ENCODE assay signal across 8 mouse cellular contexts in genomic region chr6:57534231-57534610, GRCm38 (mm10). TPM values are rescaled to one million over a fixed set of nuclear protein-coding genes. Genes with fewer than 3 reads are reported as not detected.
A peak's percentile ranks its signal among the peaks of the same experiment; 100 is the strongest.
DNase-seq lines count a peak whose midpoint lies in the region; ATAC-seq and TF ChIP-seq lines count a peak whose summit lies in the region.

No protein-coding gene starts in this region.

- H3K9me3 ChIP-seq in embryonic facial prominence, embryonic 15.5 days (replicated peaks): no peaks in the 10 kb centered on the region
- H3K9me3 ChIP-seq in limb, embryonic 14.5 days (ENCODE audit: control insufficient read depth, low read length): no peaks in the 10 kb centered on the region
- no peaks in the 10 kb centered on the region for H3K9me3 ChIP-seq in midbrain, postnatal 0 days (ENCODE audit: low read length)

- no peaks in the 10 kb centered on the region for H3K27me3 ChIP-seq in embryonic facial prominence, embryonic 15.5 days
- no peaks in the 10 kb centered on the region for H3K27me3 ChIP-seq in limb, embryonic 14.5 days (ENCODE audit: control insufficient read depth, insufficient read depth, low read length)
- no peaks in the 10 kb centered on the region for H3K27me3 ChIP-seq in midbrain, postnatal 0 days (ENCODE audit: insufficient read depth, low read length)

- DNase-seq in heart, adult 11 months: peak; percentile 95
- DNase-seq in heart, postnatal 25 days (ENCODE audit: low spot score): no peak
- DNase-seq in NIH3T3 (ENCODE audit: low read depth): peak; percentile 49
- peak; percentile 28 for DNase-seq in heart, postnatal 4 days
- peak; percentile 5 for DNase-seq in limb, embryonic 14.5 days (ENCODE audit: low spot score)
- peak; percentile 31 for DNase-seq in midbrain, postnatal 0 days (ENCODE audit: low spot score)

- peak overlapping the region; percentile 67 for H3K4me3 ChIP-seq in embryonic facial prominence, embryonic 15.5 days (replicated peaks)
- peak overlapping the region; percentile 60 for H3K4me3 ChIP-seq in limb, embryonic 14.5 days (replicated peaks; ENCODE audit: low read length)
- H3K4me3 ChIP-seq in midbrain, postnatal 0 days (ENCODE audit: low read depth, low read length): peak overlapping the region; percentile 83

- WGBS in embryonic facial prominence, embryonic 15.5 days: 2% methylated on average over 8 of the region's 8 CpGs
- WGBS in limb, embryonic 14.5 days: 3% methylated on average over 8 of the region's 8 CpGs
- 4% methylated on average over 8 of the region's 8 CpGs for WGBS in midbrain, postnatal 0 days

- TF ChIP-seq POLR2A in limb, embryonic 14.5 days (IDR thresholded peaks at IDR 0.05; ENCODE audit: borderline replicate concordance, extremely low read depth, insufficient read depth, insufficient read length): no peak

- no peak for ATAC-seq in embryonic facial prominence, embryonic 15.5 days (ENCODE audit: insufficient number of reproducible peaks, low FRiP score, low TSS enrichment, low read depth)
- no peak for ATAC-seq in limb, embryonic 14.5 days (ENCODE audit: low FRiP score, low read depth)
- no peak for ATAC-seq in midbrain, postnatal 0 days (ENCODE audit: low FRiP score)
- no peak for ATAC-seq in inflammation-experienced regulatory T-cells, adult 6 months

- peak overlapping the region; percentile 53 for H3K9ac ChIP-seq in embryonic facial prominence, embryonic 15.5 days
- H3K9ac ChIP-seq in limb, embryonic 14.5 days (ENCODE audit: low read depth, low read length, severe bottlenecking): peak overlapping the region; percentile 66
- peak overlapping the region; percentile 84 for H3K9ac ChIP-seq in midbrain, postnatal 0 days (replicated peaks; ENCODE audit: low read length, poor library complexity, severe bottlenecking)

- intact Hi-C loops in heart, postnatal 25 days (cut with DNase I): loop anchor here (10.0 kb wide), 1 partner anchor 819 kb away; the partner anchor contains the start of gene Avl9

- H3K27ac ChIP-seq in embryonic facial prominence, embryonic 15.5 days (replicated peaks): peak overlapping the region; percentile 90
- peak overlapping the region; percentile 61; the same call in 1 of the 2 replicates for H3K27ac ChIP-seq in limb, embryonic 14.5 days (replicated peaks; ENCODE audit: low read depth, low read length)
- peak overlapping the region; percentile 77 for H3K27ac ChIP-seq in midbrain, postnatal 0 days (ENCODE audit: low read depth, low read length)

- TF ChIP-seq CTCF in midbrain, postnatal 0 days (IDR thresholded peaks at IDR 0.05): no peak

- H3K4me2 ChIP-seq in embryonic facial prominence, embryonic 15.5 days (replicated peaks): peak overlapping the region; percentile 64
- H3K4me2 ChIP-seq in limb, embryonic 14.5 days (replicated peaks; ENCODE audit: low read depth, low read length, severe bottlenecking): peak overlapping the region; percentile 63
- peak overlapping the region; percentile 76 for H3K4me2 ChIP-seq in midbrain, postnatal 0 days (ENCODE audit: low read depth, low read length, poor library complexity, severe bottlenecking)

- no peaks in the 10 kb centered on the region for H3K36me3 ChIP-seq in embryonic facial prominence, embryonic 15.5 days
- H3K36me3 ChIP-seq in limb, embryonic 14.5 days (ENCODE audit: control insufficient read depth, insufficient read depth, low read length): no peaks in the 10 kb centered on the region
- no peaks in the 10 kb centered on the region for H3K36me3 ChIP-seq in midbrain, postnatal 0 days (ENCODE audit: insufficient read depth, low read length)

- peaks cover 12% of the 10 kb centered on the region; the same call in 1 of the 2 replicates for H3K4me1 ChIP-seq in embryonic facial prominence, embryonic 15.5 days
- H3K4me1 ChIP-seq in limb, embryonic 14.5 days (ENCODE audit: control insufficient read depth, insufficient read depth, low read length): 0 out of 2 replicates have a peak, but pooled peaks cover 10% of the 10 kb centered on the region
- H3K4me1 ChIP-seq in midbrain, postnatal 0 days (ENCODE audit: insufficient read depth, low read length): no peaks in the 10 kb centered on the region

RNA-seq across cellular contexts. Expression of gene Ppm1k, which starts 1.0 kb away (rescaled TPM):
- total RNA-seq in heart, postnatal 25 days (2021): 10 to 100 TPM; 69.6 to 79.6 TPM
- polyA plus RNA-seq in embryonic facial prominence, embryonic 15.5 days (2015; fragmentation: Nextera tagmentation; extraction: Ambion mirVana): 3.6 and 5.0 TPM in 2 replicates
- 10 to 100 TPM; 14.7 to 18.8 TPM for total RNA-seq in heart, postnatal 4 days (2021)
- 4.0 and 4.2 TPM in 2 replicates for polyA plus RNA-seq in limb, embryonic 14.5 days (2012; rRNA removed)
- polyA plus RNA-seq in limb, embryonic 14.5 days (2014; fragmentation: Nextera tagmentation; extraction: Ambion mirVana): 3.4 and 4.7 TPM in 2 replicates
- total RNA-seq in midbrain, postnatal 0 days (2014; rRNA removed): 17.7 and 17.9 TPM in 2 replicates
- polyA plus RNA-seq in midbrain, postnatal 0 days (2015; fragmentation: Nextera tagmentation; extraction: Ambion mirVana): 6.5 and 7.0 TPM in 2 replicates
- polyA plus RNA-seq in inflammation-experienced regulatory T-cells, adult 6 months (2017; shearing (Covaris generic)): 10 to 100 TPM; 12.9 to 22.8 (median 20.5) TPM

RNA-seq across cellular contexts. Expression of gene Herc6, which starts 46.6 kb away (rescaled TPM):
- total RNA-seq in heart, postnatal 25 days (2021): 1 to 10 TPM; 2.2 to 2.5 TPM
- 2.3 and 2.5 TPM in 2 replicates for polyA plus RNA-seq in embryonic facial prominence, embryonic 15.5 days (2015; fragmentation: Nextera tagmentation; extraction: Ambion mirVana)
- 1 to 10 TPM; 5.6 to 5.7 TPM for total RNA-seq in heart, postnatal 4 days (2021)
- 1.7 and 3.4 TPM in 2 replicates for polyA plus RNA-seq in limb, embryonic 14.5 days (2012; rRNA removed)
- polyA plus RNA-seq in limb, embryonic 14.5 days (2014; fragmentation: Nextera tagmentation; extraction: Ambion mirVana): 1.4 and 2.2 TPM in 2 replicates
- 1.0 and 1.9 TPM in 2 replicates for total RNA-seq in midbrain, postnatal 0 days (2014; rRNA removed)
- polyA plus RNA-seq in midbrain, postnatal 0 days (2015; fragmentation: Nextera tagmentation; extraction: Ambion mirVana): 1.2 TPM in 2 replicates
- 10 to 100 TPM; 18.3 to 35.1 (median 24.0) TPM for polyA plus RNA-seq in inflammation-experienced regulatory T-cells, adult 6 months (2017; shearing (Covaris generic))
